9 mouse cellular contexts compared by ENCODE assay signal in genomic region chr1:106070814-106071213, GRCm38 (mm10).
DNase-seq lines count a peak whose midpoint lies in the region; ATAC-seq lines count a peak whose summit lies in the region.
"Had no signal": no experiment of that assay in that cellular context is flagged by ENCODE, and none has a peak within 500 bp of the region (broad histone marks: within the 10 kb centered on the region; RNA-seq: fewer than 3 reads in every experiment).

No protein-coding gene starts in this region.

- no peak overlapping the region for H3K4me3 ChIP-seq in heart, embryonic 10.5 days
- no peak overlapping the region for H3K4me3 ChIP-seq in hindbrain, embryonic 13.5 days
- H3K4me3 ChIP-seq in midbrain, embryonic 15.5 days = no peak overlapping the region
- H3K4me3 ChIP-seq: gastrocnemius, adult 2 months had no signal

- no peak overlapping the region for H3K4me2 ChIP-seq in hindbrain, embryonic 13.5 days
- no peak overlapping the region for H3K4me2 ChIP-seq in midbrain, embryonic 15.5 days

- no peaks in the 10 kb centered on the region for H3K36me3 ChIP-seq in heart, embryonic 10.5 days
- H3K36me3 ChIP-seq in hindbrain, embryonic 13.5 days = no peaks in the 10 kb centered on the region
- no peaks in the 10 kb centered on the region for H3K36me3 ChIP-seq in midbrain, embryonic 15.5 days (replicated peaks)

- WGBS in heart, embryonic 10.5 days = 57% methylated on average over 4 of the region's 4 CpGs
- WGBS in hindbrain, embryonic 13.5 days = 58% methylated on average over 4 of the region's 4 CpGs
- WGBS in midbrain, embryonic 15.5 days = 54% methylated on average over 4 of the region's 4 CpGs

- DNase-seq in heart, adult 11 months = peak; percentile 79
- DNase-seq in heart, embryonic 10.5 days (ENCODE audit: low spot score) = no peak
- DNase-seq in layer of hippocampus, adult 9-11 months = peak; percentile 16
- no peak for DNase-seq in layer of hippocampus, adult 11-12 months (ENCODE audit: low spot score)
- DNase-seq in cerebellum, postnatal 36 days = no peak

- no peaks in the 10 kb centered on the region for H3K9me3 ChIP-seq in heart, embryonic 10.5 days
- no peaks in the 10 kb centered on the region for H3K9me3 ChIP-seq in hindbrain, embryonic 13.5 days
- no peaks in the 10 kb centered on the region for H3K9me3 ChIP-seq in midbrain, embryonic 15.5 days

- 0 out of 2 replicates have a peak, but pooled peaks have one; percentile 22 for ATAC-seq in hindbrain, embryonic 13.5 days (ENCODE audit: low FRiP score)
- peak; percentile 55; the same call in 1 of the 2 replicates for ATAC-seq in midbrain, embryonic 15.5 days (replicated peaks)

- H3K27ac ChIP-seq in heart, embryonic 10.5 days = no peak overlapping the region
- no peak overlapping the region for H3K27ac ChIP-seq in hindbrain, embryonic 13.5 days
- no peak overlapping the region for H3K27ac ChIP-seq in midbrain, embryonic 15.5 days
- H3K27ac ChIP-seq: gastrocnemius, adult 2 months; kidney, postnatal 0 days had no signal

- peaks cover 16% of the 10 kb centered on the region for H3K4me1 ChIP-seq in heart, embryonic 10.5 days
- H3K4me1 ChIP-seq in hindbrain, embryonic 13.5 days (replicated peaks) = peaks cover 9% of the 10 kb centered on the region
- H3K4me1 ChIP-seq in midbrain, embryonic 15.5 days = peaks cover 12% of the 10 kb centered on the region

- H3K9ac ChIP-seq in hindbrain, embryonic 13.5 days = no peak overlapping the region
- no peak overlapping the region for H3K9ac ChIP-seq in midbrain, embryonic 15.5 days

- no peaks in the 10 kb centered on the region for H3K27me3 ChIP-seq in heart, embryonic 10.5 days (ENCODE audit: insufficient read depth, poor library complexity, severe bottlenecking)
- H3K27me3 ChIP-seq in hindbrain, embryonic 13.5 days = no peaks in the 10 kb centered on the region
- no peaks in the 10 kb centered on the region for H3K27me3 ChIP-seq in midbrain, embryonic 15.5 days (replicated peaks)

Comparison
In these comparisons a context has a peak if more than half of its experiments do, and no peak if none do; other contexts are left out.
1. DNase-seq: peak in heart, adult 11 months (single experiment) and layer of hippocampus, adult 9-11 months (single experiment); none in heart, embryonic 10.5 days (single experiment), layer of hippocampus, adult 11-12 months (single experiment) and cerebellum, postnatal 36 days (0 of 2).